Mouse (Mus musculus) MEL (cell line): Measurements from ENCODE around the gene Klhl26. TPM values are rescaled to one million over a fixed set of nuclear protein-coding genes. Genes with fewer than 3 reads are reported as not detected.

ENCODE experiments used
- DNase-seq: peaks from one replicate; pipeline ENCODE4 v3.0.0; 2011; ENCODE audit warnings: low read depth, low spot score
- H3K27ac ChIP-seq: 2 replicates; pipeline ENCODE4 v1.5.1; 2012; ENCODE audit warnings: low read depth, mild to moderate bottlenecking, control low read depth, low read length, moderate library complexity; ENCODE audit not compliant: control insufficient read depth
- H3K27me3 ChIP-seq, 2 experiments: fragments of 150-350 bp in 1 of 2; sonication (generic) in 1 of 2; 2 replicates each; pipeline ENCODE4 v1.6.1; 2012; ENCODE audit warnings: low read length in 2 of 2, mild to moderate bottlenecking in 2 of 2, improper control_type of control experiment in 1 of 2, moderate library complexity in 1 of 2; ENCODE audit not compliant: insufficient read depth in 2 of 2, control insufficient read depth in 1 of 2
- H3K36me3 ChIP-seq, 2 experiments: 2 replicates each; pipeline ENCODE4 v1.6.1; 2012 to 2014; ENCODE audit warnings: low read length in 2 of 2, improper control_type of control experiment in 1 of 2, inconsistent platforms in 1 of 2, mild to moderate bottlenecking in 1 of 2; ENCODE audit not compliant: insufficient read depth in 2 of 2, control insufficient read depth in 1 of 2
- H3K4me1 ChIP-seq, 2 experiments: fragments of 150-350 bp in 1 of 2; sonication (generic) in 1 of 2; 2 replicates each; pipeline ENCODE4 v1.6.1; 2012; ENCODE audit warnings: low read length in 2 of 2, improper control_type of control experiment in 1 of 2, mild to moderate bottlenecking in 1 of 2; ENCODE audit not compliant: insufficient read depth in 2 of 2, control insufficient read depth in 1 of 2
- H3K4me3 ChIP-seq, 2 experiments: fragments of 150-350 bp in 1 of 2; sonication (generic) in 1 of 2; 2 replicates each; pipeline ENCODE4 v1.5.1; 2012; ENCODE audit warnings: low read depth in 2 of 2, low read length in 2 of 2, mild to moderate bottlenecking in 2 of 2, moderate library complexity in 2 of 2, control low read depth in 1 of 2, improper control_type of control experiment in 1 of 2; ENCODE audit not compliant: control insufficient read depth in 1 of 2, insufficient read depth in 1 of 2
- H3K79me2 ChIP-seq: 2 replicates; pipeline ENCODE4 v1.6.1; 2012; ENCODE audit warnings: mild to moderate bottlenecking, low read length, moderate library complexity; ENCODE audit not compliant: control insufficient read depth, poor library complexity, insufficient read depth
- H3K9ac ChIP-seq: 2 replicates; pipeline ENCODE4 v1.6.1; 2012; ENCODE audit warnings: low read depth, mild to moderate bottlenecking, control low read depth, low read length, moderate library complexity; ENCODE audit not compliant: control insufficient read depth, poor library complexity, severe bottlenecking
- H3K9me3 ChIP-seq: fragments of 150-350 bp; sonication (generic); replicated peaks from 2 replicates; pipeline ENCODE4 v1.6.1; 2012; ENCODE audit warnings: mild to moderate bottlenecking, low read length, improper control_type of control experiment, moderate library complexity; ENCODE audit not compliant: insufficient read depth
- BHLHE40 ChIP-seq: IDR thresholded peaks from 2 replicates; pipeline ENCODE4 v1.6.1; 2012; ENCODE audit warnings: low read depth, mild to moderate bottlenecking, inconsistent platforms, low read length, improper control_type of control experiment, borderline replicate concordance
- E2F4 ChIP-seq: IDR thresholded peaks from 2 replicates; pipeline ENCODE4 v1.6.1; 2011; ENCODE audit warnings: low read depth, low read length, improper control_type of control experiment, borderline replicate concordance
- ELF1 ChIP-seq: IDR thresholded peaks from 2 replicates; pipeline ENCODE4 v1.6.1; 2014; ENCODE audit warnings: low read depth, mild to moderate bottlenecking, inconsistent platforms, low read length, improper control_type of control experiment, moderate library complexity
- HCFC1 ChIP-seq: IDR thresholded peaks from 2 replicates; pipeline ENCODE4 v1.6.1; 2012; ENCODE audit warnings: low read depth, mild to moderate bottlenecking, inconsistent platforms, low read length, improper control_type of control experiment, moderate library complexity
- JUND ChIP-seq: IDR thresholded peaks from 2 replicates; pipeline ENCODE4 v1.6.1; 2011; ENCODE audit warnings: low read depth, mild to moderate bottlenecking, improper control_type of control experiment, low read length
- MAFK ChIP-seq: IDR thresholded peaks from 2 replicates; pipeline ENCODE4 v1.6.1; 2011; ENCODE audit warnings: low read depth, mild to moderate bottlenecking, low read length, improper control_type of control experiment, borderline replicate concordance
- MAZ ChIP-seq: IDR thresholded peaks from 2 replicates; pipeline ENCODE4 v1.6.1; 2012; ENCODE audit warnings: low read depth, mild to moderate bottlenecking, inconsistent platforms, low read length, improper control_type of control experiment
- MEF2A ChIP-seq: IDR thresholded peaks from 2 replicates; pipeline ENCODE4 v1.6.1; 2014; ENCODE audit warnings: low read depth, mild to moderate bottlenecking, inconsistent platforms, low read length, improper control_type of control experiment; ENCODE audit not compliant: poor library complexity, insufficient replicate concordance, severe bottlenecking; ENCODE audit errors: extremely low read depth
- MYB ChIP-seq: IDR thresholded peaks from 2 replicates; pipeline ENCODE4 v1.6.1; 2011; ENCODE audit warnings: mild to moderate bottlenecking, low read depth, low read length, improper control_type of control experiment
- MYC ChIP-seq: IDR thresholded peaks from 2 replicates; pipeline ENCODE4 v1.6.1; 2011; ENCODE audit warnings: low read depth, mild to moderate bottlenecking, low read length, improper control_type of control experiment, moderate library complexity
- NRF1 ChIP-seq: IDR thresholded peaks from 2 replicates; pipeline ENCODE4 v1.6.1; 2014; ENCODE audit warnings: low read depth, mild to moderate bottlenecking, inconsistent platforms, low read length, improper control_type of control experiment, moderate library complexity; ENCODE audit not compliant: poor library complexity, insufficient read depth, severe bottlenecking
- POLR2A ChIP-seq, 2 experiments: IDR thresholded peaks; 2 replicates each; pipeline ENCODE4 v1.6.1; 2011 to 2012; ENCODE audit warnings: low read length in 2 of 2, mild to moderate bottlenecking in 2 of 2, control low read depth in 1 of 2, improper control_type of control experiment in 1 of 2, low read depth in 1 of 2, moderate library complexity in 1 of 2; ENCODE audit not compliant: control insufficient read depth in 1 of 2, insufficient read depth in 1 of 2, poor library complexity in 1 of 2
- POLR2AphosphoS2 ChIP-seq: IDR thresholded peaks from 2 replicates; pipeline ENCODE4 v1.6.1; 2011; ENCODE audit warnings: low read length, improper control_type of control experiment
- RAD21 ChIP-seq: IDR thresholded peaks from 2 replicates; pipeline ENCODE4 v1.6.1; 2011; ENCODE audit warnings: mild to moderate bottlenecking, low read depth, low read length, improper control_type of control experiment
- SIN3A ChIP-seq: IDR thresholded peaks from 2 replicates; pipeline ENCODE4 v1.6.1; 2012; ENCODE audit warnings: low read length, improper control_type of control experiment, inconsistent platforms
- SMC3 ChIP-seq: IDR thresholded peaks from 2 replicates; pipeline ENCODE4 v1.6.1; 2011; ENCODE audit warnings: low read depth, low read length, improper control_type of control experiment
- USF2 ChIP-seq, 2 experiments: IDR thresholded peaks; 2 replicates each; pipeline ENCODE4 v1.6.1; 2011 to 2012; ENCODE audit warnings: improper control_type of control experiment in 2 of 2, low read length in 2 of 2, borderline replicate concordance in 1 of 2, inconsistent platforms in 1 of 2, low read depth in 1 of 2, mild to moderate bottlenecking in 1 of 2; ENCODE audit not compliant: insufficient read depth in 1 of 2
- ZKSCAN1 ChIP-seq: IDR thresholded peaks from 2 replicates; pipeline ENCODE4 v1.6.1; 2012; ENCODE audit warnings: low read depth, mild to moderate bottlenecking, inconsistent platforms, low read length, improper control_type of control experiment, moderate library complexity
- ZNF384 ChIP-seq: IDR thresholded peaks from 2 replicates; pipeline ENCODE4 v1.6.1; 2012; ENCODE audit warnings: low read depth, mild to moderate bottlenecking, inconsistent platforms, low read length, improper control_type of control experiment
- polyA plus RNA-seq, 2 experiments: library from polyadenylated mRNA; stranded (reverse) in 1 of 2; unstranded in 1 of 2; fragments of >175 nt in 1 of 2; fragments of >200 nt in 1 of 2; gene quantifications; 2 replicates each; pipeline versions ENCODE4 v1.2.1 to v1.2.4; 2012; ENCODE audit warnings: low replicate concordance in 2 of 2, low read depth in 1 of 2; ENCODE audit not compliant: insufficient read length in 2 of 2, insufficient read depth in 1 of 2, missing spikeins in 1 of 2
- total RNA-seq: library from RNA; depleted of rRNA; stranded (reverse); fragments of 300-350 nt; gene quantifications from 2 replicates; pipeline ENCODE4 v1.2.3, GENCODE M21; 2012

Klhl26 gene
- total and polyA plus RNA-seq, 3 experiments: 8.0 to 11.4 TPM; not detected in 1

DNA sequence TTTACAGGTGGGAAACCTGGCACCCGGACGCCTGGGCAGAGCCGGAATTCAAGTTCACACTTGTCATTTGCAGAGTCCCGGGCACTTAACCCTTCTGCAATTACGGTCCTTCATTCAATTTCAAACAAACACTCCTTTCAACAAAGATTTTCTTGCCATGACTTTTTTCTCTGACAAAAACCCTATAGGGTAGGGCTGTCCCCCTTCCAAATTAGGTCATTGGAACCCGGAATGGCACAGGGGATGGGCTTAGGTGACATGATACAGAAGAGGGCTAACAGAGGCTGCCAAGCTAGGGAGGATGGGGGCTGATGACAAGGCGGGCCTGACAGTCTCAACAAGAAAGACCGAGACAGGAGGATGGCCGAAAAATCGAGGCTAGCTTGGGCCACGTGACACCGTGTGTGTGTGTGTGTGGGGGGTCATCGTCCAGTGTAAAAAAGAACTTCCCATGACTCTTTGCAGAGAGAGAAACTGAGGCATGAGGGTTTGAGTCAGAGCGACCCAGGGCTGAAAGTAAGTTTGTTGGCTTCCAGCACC lies 12.2 kb upstream of the Klhl26 start:
- Histone ChIP-seq H3K9me3 (no peaks in the 10 kb centered on the region), H3K4me1 (no peaks in the 10 kb centered on the region), H3K27me3 (no peaks in the 10 kb centered on the region; a peak in 1 of 4 replicates), H3K4me3 (no peak overlapping the region), H3K36me3 (no peaks in the 10 kb centered on the region), H3K79me2 (no peaks in the 10 kb centered on the region), H3K9ac (no peak overlapping the region), H3K27ac (no peak overlapping the region)
- DNase-seq: no peak
- TF ChIP-seq RAD21: no peak

DNA sequence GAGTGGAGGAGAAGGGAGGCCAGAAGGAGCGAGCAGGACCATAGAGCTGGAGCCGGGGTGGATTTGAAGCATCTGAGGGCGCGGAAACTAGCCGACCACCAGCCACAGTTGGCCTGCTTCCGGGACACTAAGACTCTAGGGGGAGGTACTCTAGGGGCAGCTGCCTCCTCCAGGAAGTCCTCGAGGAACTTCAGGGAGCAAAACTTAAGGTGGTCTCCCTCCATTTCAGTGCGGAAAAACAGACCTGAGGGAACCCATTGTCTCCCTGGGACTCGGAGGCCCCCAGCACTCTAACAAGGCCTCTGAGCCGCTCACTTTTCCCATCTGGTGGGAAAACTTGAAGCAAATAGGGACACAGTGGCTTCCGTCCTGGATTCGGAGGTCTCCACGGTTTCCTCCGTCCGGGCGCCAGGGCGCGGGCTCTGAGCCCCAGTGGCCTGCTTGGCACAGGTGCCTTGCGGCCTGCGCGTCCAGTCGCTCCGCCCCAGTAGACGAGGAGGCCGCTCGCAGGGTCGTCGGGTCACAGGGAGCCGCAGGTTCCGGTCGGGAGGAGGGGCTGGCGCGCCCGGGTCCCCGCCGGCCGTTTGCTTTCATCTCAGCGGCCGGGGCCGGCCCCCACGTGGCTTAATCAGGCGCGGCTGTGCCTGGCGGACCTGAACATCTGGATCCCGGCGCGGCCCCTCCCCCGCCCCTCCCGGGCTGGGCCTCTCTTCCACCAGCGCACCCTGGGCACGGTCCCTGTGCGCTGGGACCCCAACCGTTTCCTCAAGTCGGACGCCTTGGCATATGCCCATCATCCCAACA lies 11.4 kb upstream of the Klhl26 start:
- Histone ChIP-seq H3K36me3 (no peaks in the 10 kb centered on the region), H3K4me3 (no peak overlapping the region), H3K27ac (no peak overlapping the region), H3K4me1 (no peaks in the 10 kb centered on the region), H3K27me3 (no peaks in the 10 kb centered on the region; a peak in 1 of 4 replicates), H3K9me3 (no peaks in the 10 kb centered on the region), H3K9ac (no peak overlapping the region), H3K79me2 (no peaks in the 10 kb centered on the region)
- no peak for TF ChIP-seq MEF2A
- TF ChIP-seq ELF1: no peak
- no peak for TF ChIP-seq USF2 (IDR thresholded peaks at IDR 0.05; ENCODE audit: borderline replicate concordance in 1 of 2, insufficient read depth in 1 of 2, low read depth in 1 of 2, low read length in 2 of 2)
- TF ChIP-seq SIN3A: no peak
- no peak for TF ChIP-seq MAFK
- TF ChIP-seq MYB: no peak
- TF ChIP-seq RAD21: no peak
- no peak for TF ChIP-seq MYC
- TF ChIP-seq E2F4: no peak
- DNase-seq: no peak

DNA sequence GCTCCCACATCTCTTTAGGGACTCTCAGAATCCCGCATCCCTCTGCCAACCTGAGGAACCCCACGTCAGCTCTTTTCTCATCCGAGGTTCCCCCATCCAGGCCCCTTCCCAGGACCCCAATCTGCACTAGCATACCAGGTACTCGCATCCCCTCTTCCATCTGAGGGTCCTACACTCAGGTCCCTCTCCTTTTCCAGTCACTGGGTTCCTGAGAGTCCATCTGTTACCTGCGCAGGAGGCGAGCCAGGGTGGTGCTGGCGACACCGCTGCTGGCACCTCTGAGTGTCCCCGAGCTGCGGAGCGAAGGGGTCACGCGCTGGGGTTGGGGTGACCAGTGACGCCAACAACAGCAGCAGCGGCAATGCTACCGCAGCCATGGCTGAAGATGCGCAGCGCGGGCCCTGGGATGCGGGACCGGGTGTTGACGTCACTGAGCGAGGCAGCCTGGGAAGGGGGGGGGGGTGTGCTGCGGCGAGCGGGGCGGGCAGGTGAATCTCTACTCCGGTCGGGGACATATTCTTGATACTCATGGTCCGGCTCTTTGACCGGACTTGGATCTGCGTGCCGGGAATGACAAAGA lies 10.3 kb upstream of the Klhl26 start, which contains the start of gene Tmem59l:
Gene Tmem59l (minus strand): TSS at position 418 of the 580 bp plus-strand sequence.
- Histone ChIP-seq H3K9me3 (no peaks in the 10 kb centered on the region), H3K27me3 (peaks cover 0 to 3% of the 10 kb centered on the region in 2 experiments; a peak in 2 of 4 replicates), H3K36me3 (no peaks in the 10 kb centered on the region), H3K4me3 (no peak within 1 kb of the TSS), H3K9ac (no peak within 1 kb of the TSS), H3K4me1 (no peaks in the 10 kb centered on the region), H3K27ac (no peak within 1 kb of the TSS), H3K79me2 (no peaks in the 10 kb centered on the region)
- TF ChIP-seq ZNF384 (no peak), POLR2A (IDR thresholded peaks at IDR 0.05; ENCODE audit: control insufficient read depth in 1 of 2, insufficient read depth in 1 of 2, low read depth in 1 of 2, low read length in 2 of 2, poor library complexity in 1 of 2) (no peak), SMC3 (no peak), ZKSCAN1 (no peak), MAZ (no peak), SIN3A (no peak), JUND (no peak), ELF1 (no peak), HCFC1 (no peak), NRF1 (no peak), MYB (no peak), POLR2AphosphoS2 (no peak), BHLHE40 (no peak)
- DNase-seq: no peak
